Mouse (Mus musculus) G1E (cell line): ENCODE measurements around the gene Hmgcs2. TPM values are rescaled to one million over a fixed set of nuclear protein-coding genes. Genes with fewer than 3 reads are reported as not detected.

Experiments used
- ATAC-seq: 2 replicates; pipeline ENCODE4 v1.8.0; 2016; ENCODE audit warnings: mild to moderate bottlenecking; ENCODE audit not compliant: insufficient number of reproducible peaks, poor library complexity, low FRiP score, severe bottlenecking; ENCODE audit errors: extremely low read depth
- DNase-seq: peaks from one replicate; pipeline ENCODE4 v3.0.0; 2012; ENCODE audit warnings: low spot score
- H3K27me3 ChIP-seq: 2 replicates; pipeline ENCODE4 v1.6.1; 2012; ENCODE audit warnings: mild to moderate bottlenecking, low read length, inconsistent platforms; ENCODE audit not compliant: insufficient read depth
- H3K36me3 ChIP-seq: replicated peaks from 2 replicates; pipeline ENCODE3; 2012; ENCODE audit warnings: mild to moderate bottlenecking, inconsistent platforms
- H3K4me1 ChIP-seq: 2 replicates; pipeline ENCODE4 v1.6.1; 2012; ENCODE audit warnings: low read depth, low read length, inconsistent platforms, mixed read lengths; ENCODE audit not compliant: insufficient read depth
- H3K4me3 ChIP-seq: 2 replicates; pipeline ENCODE4 v1.5.1; 2012; ENCODE audit warnings: low read depth, mild to moderate bottlenecking, inconsistent platforms, low read length, moderate library complexity, mixed read lengths
- H3K9me3 ChIP-seq: replicated peaks from 2 replicates; pipeline ENCODE4 v1.6.1; 2012; ENCODE audit warnings: inconsistent platforms
- CTCF ChIP-seq: IDR thresholded peaks from 2 replicates; pipeline ENCODE4 v1.5.1; 2012; ENCODE audit warnings: low read depth, low read length, inconsistent platforms, mixed read lengths
- GATA1 ChIP-seq: IDR thresholded peaks from 2 replicates; pipeline ENCODE4 v1.6.1; 2012; ENCODE audit warnings: borderline replicate concordance, low read length, inconsistent platforms, mixed read lengths
- GATA2 ChIP-seq: IDR thresholded peaks from 2 replicates; pipeline ENCODE4 v1.6.1; 2012; ENCODE audit warnings: low read depth, low read length, inconsistent platforms, borderline replicate concordance
- POLR2AphosphoS5 ChIP-seq: IDR thresholded peaks from 2 replicates; pipeline ENCODE4 v1.6.1; 2012; ENCODE audit warnings: low read depth, low read length, inconsistent platforms; ENCODE audit not compliant: insufficient replicate concordance
- TAL1 ChIP-seq: conservative IDR thresholded peaks from 2 replicates; pipeline ENCODE4 v1.6.1; 2012; ENCODE audit warnings: low read depth, low read length, inconsistent platforms, mixed read lengths
- polyA plus RNA-seq: library from polyadenylated mRNA; stranded (reverse); fragments of >175 nt; gene quantifications from 2 replicates; pipeline ENCODE4 v1.2.3, GENCODE M21; 2012
- total RNA-seq, 2 experiments: library from RNA; stranded (forward) in 1 of 2; stranded (reverse) in 1 of 2; fragments of 200-1000 nt in 1 of 2; fragments of >200 nt in 1 of 2; fragmentation: Nextera tagmentation in 1 of 2; gene quantifications; 2 replicates each; pipeline ENCODE4 v1.2.3; 2014 to 2017

The Hmgcs2 gene
- total and polyA plus RNA-seq, 3 experiments = not detected

GRCm38 (mm10) chr3:98291044-98291443, 10.8 kb downstream of the Hmgcs2 start:
- Histone ChIP-seq H3K9me3 (peaks cover 28% of the 10 kb centered on the region), H3K4me3 (no peak overlapping the region), H3K27me3 (no peaks in the 10 kb centered on the region), H3K4me1 (no peaks in the 10 kb centered on the region), H3K36me3 (no peaks in the 10 kb centered on the region)
- TF ChIP-seq CTCF (no peak), GATA1 (no peak), GATA2 (no peak), TAL1 (no peak), POLR2AphosphoS5 (no peak)
- ATAC-seq = no peak
- DNase-seq = no peak

GRCm38 (mm10) chr3:98295965-98296364, 15.7 kb downstream of the Hmgcs2 start:
- Histone ChIP-seq H3K9me3 (peaks cover 41% of the 10 kb centered on the region), H3K27me3 (no peaks in the 10 kb centered on the region), H3K4me1 (no peaks in the 10 kb centered on the region), H3K4me3 (no peak overlapping the region; the same call in 1 of the 2 replicates), H3K36me3 (no peaks in the 10 kb centered on the region)
- no peak for ATAC-seq
- DNase-seq = no peak
- TF ChIP-seq CTCF = no peak
- no peak for TF ChIP-seq GATA2
- no peak for TF ChIP-seq POLR2AphosphoS5
- TF ChIP-seq TAL1 = no peak
- no peak for TF ChIP-seq GATA1

- H3K4me1 ChIP-seq = no peaks in the 10 kb centered on the region
- H3K27me3 ChIP-seq = no peaks in the 10 kb centered on the region
- H3K36me3 ChIP-seq = no peaks in the 10 kb centered on the region
- peaks cover 51% of the 10 kb centered on the region for H3K9me3 ChIP-seq
- DNase-seq = no peak
- ATAC-seq = no peak
- TF ChIP-seq GATA1 = no peak
- no peak overlapping the region for H3K4me3 ChIP-seq
Measured at GRCm38 (mm10) chr3:98299391-98300100, 19.3 kb downstream of the Hmgcs2 start.

GRCm38 (mm10) chr3:98300266-98300665, 20.0 kb downstream of the Hmgcs2 start:
- Histone ChIP-seq H3K4me1 (no peaks in the 10 kb centered on the region), H3K9me3 (peaks cover 49% of the 10 kb centered on the region), H3K36me3 (no peaks in the 10 kb centered on the region), H3K27me3 (no peaks in the 10 kb centered on the region), H3K4me3 (no peak overlapping the region)
- TF ChIP-seq GATA1 (no peak), TAL1 (no peak), POLR2AphosphoS5 (no peak), CTCF (no peak), GATA2 (no peak)
- DNase-seq (no peak), ATAC-seq (no peak)

- DNase-seq = no peak
- TF ChIP-seq POLR2AphosphoS5 (no peak), GATA1 (no peak), GATA2 (no peak), TAL1 (no peak), CTCF (no peak)
- no peak for ATAC-seq
Measured at GRCm38 (mm10) chr3:98301761-98302160, 21.5 kb downstream of the Hmgcs2 start.

GRCm38 (mm10) chr3:98308606-98309005, 28.4 kb downstream of the Hmgcs2 start:
- ATAC-seq = no peak

More at GRCm38 (mm10) chr3:98301761-98302160, 21.5 kb downstream of the Hmgcs2 start:
- H3K27me3 ChIP-seq = no peaks in the 10 kb centered on the region
- H3K9me3 ChIP-seq = peaks cover 42% of the 10 kb centered on the region
- H3K4me1 ChIP-seq = no peaks in the 10 kb centered on the region
- no peaks in the 10 kb centered on the region for H3K36me3 ChIP-seq
- H3K4me3 ChIP-seq = no peak overlapping the region

GRCm38 (mm10) chr3:98310456-98310855, 30.2 kb downstream of the Hmgcs2 start:
- Histone ChIP-seq H3K27me3 (no peaks in the 10 kb centered on the region), H3K4me3 (no peak overlapping the region), H3K4me1 (no peaks in the 10 kb centered on the region), H3K9me3 (peaks cover 46% of the 10 kb centered on the region), H3K36me3 (no peaks in the 10 kb centered on the region)
- TF ChIP-seq CTCF (no peak), TAL1 (no peak), GATA1 (no peak), GATA2 (no peak), POLR2AphosphoS5 (no peak)
- no peak for ATAC-seq
- no peak for DNase-seq

More at GRCm38 (mm10) chr3:98308606-98309005, 28.4 kb downstream of the Hmgcs2 start:
- Histone ChIP-seq H3K9me3 (peaks cover 33% of the 10 kb centered on the region), H3K27me3 (no peaks in the 10 kb centered on the region), H3K36me3 (no peaks in the 10 kb centered on the region), H3K4me3 (no peak overlapping the region), H3K4me1 (no peaks in the 10 kb centered on the region)
- DNase-seq = no peak
- TF ChIP-seq CTCF (no peak), TAL1 (no peak), GATA1 (no peak), POLR2AphosphoS5 (no peak), GATA2 (no peak)
